Mouse (Mus musculus) limb, embryonic 10.5 days (tissue): ENCODE results near the gene Olfr545. TPM values are rescaled to one million over a fixed set of nuclear protein-coding genes. Genes with fewer than 3 reads are reported as not detected.

ENCODE experiments used
- DNase-seq: peaks from one replicate; pipeline ENCODE4 v3.0.0-alpha.2; 2017; ENCODE audit warnings: low spot score
- H3K27ac ChIP-seq: fragments of 300-500 bp; sonication (generic); 2 replicates; pipeline ENCODE4 v1.5.1; 2016; ENCODE audit warnings: mild to moderate bottlenecking
- H3K27me3 ChIP-seq: fragments of 300-500 bp; sonication (generic); 2 replicates; pipeline ENCODE4 v1.6.1; 2016; ENCODE audit warnings: low read depth, mild to moderate bottlenecking; ENCODE audit not compliant: poor library complexity, severe bottlenecking
- H3K36me3 ChIP-seq: fragments of 300-500 bp; sonication (generic); 2 replicates; pipeline ENCODE4 v1.6.1; 2016; ENCODE audit warnings: mild to moderate bottlenecking, moderate library complexity
- H3K4me1 ChIP-seq: fragments of 300-500 bp; sonication (generic); 2 replicates; pipeline ENCODE4 v1.6.1; 2016
- H3K4me3 ChIP-seq: fragments of 300-500 bp; sonication (generic); 2 replicates; pipeline ENCODE4 v1.5.1; 2016; ENCODE audit warnings: mild to moderate bottlenecking, moderate library complexity
- H3K9me3 ChIP-seq: fragments of 300-500 bp; sonication (generic); replicated peaks from 2 replicates; pipeline ENCODE4 v1.6.1; 2016; ENCODE audit warnings: mild to moderate bottlenecking
- WGBS: fragments of 180-500 bp; shearing (Covaris S2); methylation state at CpG from one replicate; pipeline ENCODE4 v1.1.7; 2016; 5-methylcytosine and 5-hydroxymethylcytosine counted together
- polyA plus RNA-seq: library from polyadenylated mRNA; unstranded; fragments of >200 nt; fragmentation: Nextera tagmentation; extraction: Ambion mirVana; gene quantifications from 2 replicates; pipeline ENCODE4 v1.2.1, GENCODE M21; 2016

Olfr545 gene
- polyA plus RNA-seq, result 0.05 and 0.21 TPM in 2 replicates

- DNase-seq, result no peak
- 68% methylated on average over 3 of the region's 3 CpGs for WGBS
- H3K27ac ChIP-seq, result no peak within 1 kb of the TSS
- no peaks in the 10 kb centered on the region for H3K9me3 ChIP-seq
- H3K4me1 ChIP-seq, result no peaks in the 10 kb centered on the region
- no peak within 1 kb of the TSS for H3K4me3 ChIP-seq
- H3K27me3 ChIP-seq, result no peaks in the 10 kb centered on the region
- H3K36me3 ChIP-seq, result no peaks in the 10 kb centered on the region
Observed at GRCm38 (mm10) chr7:102499473-102499872, at the start of gene Olfr545. Olfr545 (minus strand) TSS chr7:102499573.

DNA sequence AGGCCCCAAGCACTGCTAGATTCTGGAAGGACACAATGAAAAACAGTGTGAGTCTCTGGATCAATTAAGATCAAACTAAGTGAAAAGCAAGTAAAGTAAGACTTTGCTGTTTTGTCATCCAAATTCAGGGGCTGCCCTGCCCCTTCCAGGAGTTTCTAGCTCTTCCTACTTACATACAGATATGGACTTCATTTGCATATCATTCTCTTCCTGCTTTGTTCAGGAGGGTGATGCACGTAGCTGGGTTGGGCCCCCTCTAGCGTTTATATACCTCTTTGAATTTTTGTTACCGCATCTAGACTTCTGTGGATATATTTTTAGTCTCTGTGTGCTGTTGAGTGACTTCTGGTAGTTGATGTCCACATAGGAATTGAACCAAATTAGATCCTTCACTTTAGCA, 41.9 kb upstream of the Olfr545 start:
- no peak for DNase-seq
- Histone ChIP-seq H3K27me3 (no peaks in the 10 kb centered on the region), H3K4me1 (no peaks in the 10 kb centered on the region), H3K4me3 (no peak overlapping the region), H3K27ac (no peak overlapping the region), H3K9me3 (no peaks in the 10 kb centered on the region), H3K36me3 (no peaks in the 10 kb centered on the region)
- 66% methylated on average over 3 of the region's 3 CpGs for WGBS

DNA sequence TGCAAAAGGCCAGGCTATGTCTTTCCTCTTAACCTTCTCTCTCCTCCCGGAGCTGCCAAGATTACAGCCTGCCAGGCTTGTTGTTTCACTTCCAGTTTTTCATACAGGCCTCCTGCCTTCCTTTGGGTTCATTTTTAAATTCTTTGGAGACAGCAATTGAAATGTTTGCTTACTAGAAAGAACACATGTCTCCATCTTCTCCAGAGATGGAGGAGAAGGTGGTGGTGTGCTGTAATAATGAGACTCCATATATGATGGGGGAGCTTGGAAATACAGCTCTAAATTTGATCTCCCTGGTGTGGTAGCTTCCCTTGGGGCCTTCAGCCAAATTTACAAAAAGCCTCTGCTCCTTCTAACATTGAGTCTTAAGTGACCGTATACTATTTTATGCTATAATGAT, 41.2 kb upstream of the Olfr545 start, which contains the start of gene Olfr548-ps1:
TSS of gene Olfr548-ps1 (plus strand) at position 301 of the 400 bp plus-strand sequence.
- no peak for DNase-seq
- Histone ChIP-seq H3K27me3 (no peaks in the 10 kb centered on the region), H3K4me3 (no peak within 1 kb of the TSS), H3K27ac (no peak within 1 kb of the TSS), H3K4me1 (no peaks in the 10 kb centered on the region), H3K36me3 (no peaks in the 10 kb centered on the region), H3K9me3 (no peaks in the 10 kb centered on the region)
- 81% methylated on average over 2 of the region's 2 CpGs for WGBS

DNA sequence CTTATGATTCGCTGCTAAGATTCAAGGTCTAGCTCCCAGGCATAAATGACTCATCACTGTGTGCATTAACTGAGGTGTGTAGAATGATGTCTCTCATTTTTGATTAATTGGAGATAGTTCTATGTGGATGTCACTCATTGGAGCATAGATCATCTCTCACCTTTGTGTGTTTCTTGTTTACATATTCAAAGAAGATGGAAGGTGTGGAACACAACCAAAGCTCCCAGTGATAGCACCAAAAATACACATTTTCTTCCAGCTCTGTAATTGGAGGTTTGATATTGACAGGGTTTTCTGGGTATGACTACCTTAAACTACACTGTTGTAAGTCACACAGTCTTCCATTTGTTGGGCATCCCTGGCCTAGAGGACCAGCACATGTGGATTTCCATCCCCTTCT, 35.1 kb upstream of the Olfr545 start, which contains the start of gene Olfr547:
TSS of gene Olfr547 (plus strand) at position 301 of the 400 bp plus-strand sequence.
- H3K27me3 ChIP-seq, result no peaks in the 10 kb centered on the region
- H3K9me3 ChIP-seq, result no peaks in the 10 kb centered on the region
- H3K36me3 ChIP-seq, result no peaks in the 10 kb centered on the region
- H3K4me3 ChIP-seq, result no peak within 1 kb of the TSS
- no peaks in the 10 kb centered on the region for H3K4me1 ChIP-seq
- 81% methylated on average over 1 of the region's 1 CpGs for WGBS
- no peak within 1 kb of the TSS for H3K27ac ChIP-seq
- no peak for DNase-seq

DNA sequence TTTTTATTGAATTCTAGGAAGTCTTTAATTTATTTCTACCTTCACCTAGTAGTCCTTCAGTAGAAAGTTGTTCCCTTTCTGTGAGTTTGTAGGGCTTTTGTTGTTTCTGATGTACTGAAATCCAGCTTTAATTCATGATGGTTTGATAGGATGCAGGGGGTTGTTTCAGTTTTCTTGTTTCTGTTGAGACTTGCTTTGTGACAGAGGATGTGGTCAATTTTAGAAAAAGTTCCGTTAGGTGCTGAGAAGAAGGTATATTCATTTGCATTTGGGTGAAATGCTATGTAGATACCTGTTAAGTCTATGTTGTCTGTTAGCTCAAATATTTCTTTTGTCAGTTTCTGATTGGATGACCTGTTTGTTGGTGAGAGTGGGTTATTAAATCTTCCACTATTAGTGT, 29.7 kb upstream of the Olfr545 start:
- Histone ChIP-seq H3K4me3 (no peak overlapping the region), H3K36me3 (no peaks in the 10 kb centered on the region), H3K27me3 (no peaks in the 10 kb centered on the region), H3K4me1 (no peaks in the 10 kb centered on the region), H3K9me3 (no peaks in the 10 kb centered on the region), H3K27ac (no peak overlapping the region)
- no peak for DNase-seq
- 92% methylated on average over 1 of the region's 1 CpGs for WGBS

DNA sequence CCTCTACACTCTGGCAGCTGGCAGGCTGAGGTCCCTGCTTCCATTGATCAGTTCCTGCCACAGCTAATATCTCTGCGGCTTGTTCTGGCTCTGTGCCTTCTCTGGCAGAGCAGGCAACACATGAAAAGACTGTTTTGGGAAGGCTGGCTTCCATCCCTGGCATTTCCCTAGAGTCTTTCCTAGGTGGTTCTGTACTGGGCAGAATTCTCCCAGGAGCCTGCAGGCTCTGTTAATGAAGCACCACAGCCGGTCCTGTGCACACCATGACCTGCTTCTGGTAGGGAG, 17.6 kb upstream of the Olfr545 start:
- no peak for DNase-seq
- WGBS, result 81% methylated on average over 2 of the region's 2 CpGs
- Histone ChIP-seq H3K9me3 (no peaks in the 10 kb centered on the region), H3K36me3 (no peaks in the 10 kb centered on the region), H3K4me3 (no peak overlapping the region), H3K27ac (no peak overlapping the region), H3K4me1 (peaks cover 16% of the 10 kb centered on the region), H3K27me3 (peaks cover 32% of the 10 kb centered on the region)

- H3K4me1 ChIP-seq, result peaks cover 16% of the 10 kb centered on the region
- H3K27ac ChIP-seq, result no peak overlapping the region
- 83% methylated on average over 10 of the region's 10 CpGs for WGBS
- no peak overlapping the region for H3K4me3 ChIP-seq
- no peaks in the 10 kb centered on the region for H3K36me3 ChIP-seq
- no peaks in the 10 kb centered on the region for H3K9me3 ChIP-seq
- DNase-seq, result no peak
- H3K27me3 ChIP-seq, result peaks cover 37% of the 10 kb centered on the region
Observed at GRCm38 (mm10) chr7:102516261-102517050, 17.1 kb upstream of the Olfr545 start.

DNA sequence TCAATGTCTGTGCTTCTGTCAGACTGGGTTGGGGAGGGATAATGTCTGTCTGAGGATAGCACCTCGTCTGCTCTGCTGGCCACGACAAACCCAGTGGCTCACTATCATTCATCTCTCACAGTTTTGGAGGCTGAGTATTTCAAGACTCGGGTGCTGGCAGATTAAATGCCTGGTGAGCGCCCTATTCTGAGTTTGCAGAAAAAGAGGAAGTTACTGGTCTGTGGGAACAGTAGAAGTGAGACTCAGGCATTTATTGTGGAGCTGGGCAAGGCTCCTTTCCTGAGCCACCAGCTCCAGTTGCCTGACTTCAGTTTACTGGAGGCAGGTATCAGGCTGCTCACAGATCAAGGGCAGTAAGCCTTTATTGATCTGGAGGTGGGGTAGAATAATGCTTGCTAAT, 14.8 kb upstream of the Olfr545 start:
- no peak for DNase-seq
- Histone ChIP-seq H3K36me3 (no peaks in the 10 kb centered on the region), H3K9me3 (no peaks in the 10 kb centered on the region), H3K4me1 (peaks cover 16% of the 10 kb centered on the region), H3K27me3 (peaks cover 38% of the 10 kb centered on the region), H3K27ac (no peak overlapping the region), H3K4me3 (no peak overlapping the region)
- 58% methylated on average over 4 of the region's 4 CpGs for WGBS

GRCm38 (mm10) chr7:102512814-102513435, 13.6 kb upstream of the Olfr545 start:
- 1% methylated on average over 54 of the region's 54 CpGs for WGBS
- H3K36me3 ChIP-seq, result no peaks in the 10 kb centered on the region
- H3K4me3 ChIP-seq, result peak overlapping the region; percentile 61
- H3K9me3 ChIP-seq, result no peaks in the 10 kb centered on the region
- DNase-seq, result peak; percentile 94
- H3K27ac ChIP-seq, result peak overlapping the region; percentile 74
- H3K27me3 ChIP-seq, result peaks cover 38% of the 10 kb centered on the region
- peaks cover 16% of the 10 kb centered on the region for H3K4me1 ChIP-seq

- H3K4me3 ChIP-seq, result no peak overlapping the region
- DNase-seq, result no peak
- no peaks in the 10 kb centered on the region for H3K36me3 ChIP-seq
- H3K9me3 ChIP-seq, result no peaks in the 10 kb centered on the region
- H3K27me3 ChIP-seq, result peaks cover 36% of the 10 kb centered on the region
- peaks cover 16% of the 10 kb centered on the region for H3K4me1 ChIP-seq
- H3K27ac ChIP-seq, result no peak overlapping the region
- WGBS, result 95% methylated on average over 10 of the region's 10 CpGs
Observed at GRCm38 (mm10) chr7:102511927-102512326, 12.6 kb upstream of the Olfr545 start.

DNA sequence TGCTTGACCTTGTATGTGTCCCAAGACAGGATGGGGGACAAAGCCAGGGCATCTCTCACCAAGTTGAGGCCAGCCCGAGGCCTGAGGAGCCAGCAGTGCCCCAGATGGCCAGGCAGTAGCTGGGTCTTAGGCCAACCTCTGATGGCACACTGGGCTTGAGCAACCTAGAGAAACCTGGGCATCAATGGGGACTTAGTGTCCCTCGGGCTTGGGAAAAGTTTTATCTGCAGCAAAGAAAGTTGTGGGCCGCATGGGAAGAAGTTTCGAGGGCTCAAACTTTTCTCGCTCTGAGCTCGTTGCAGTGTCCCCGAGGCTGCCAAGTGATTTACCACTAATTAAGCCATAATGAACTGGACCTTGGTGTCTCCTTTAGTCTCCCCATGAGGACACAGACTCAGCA, 10.4 kb upstream of the Olfr545 start:
- Histone ChIP-seq H3K9me3 (no peaks in the 10 kb centered on the region), H3K4me1 (peaks cover 4% of the 10 kb centered on the region), H3K27ac (no peak overlapping the region), H3K4me3 (no peak overlapping the region), H3K36me3 (no peaks in the 10 kb centered on the region), H3K27me3 (peaks cover 26% of the 10 kb centered on the region)
- 80% methylated on average over 7 of the region's 7 CpGs for WGBS
- DNase-seq, result no peak

- no peak overlapping the region for H3K4me3 ChIP-seq
- DNase-seq, result no peak
- no peaks in the 10 kb centered on the region for H3K36me3 ChIP-seq
- H3K4me1 ChIP-seq, result peaks cover 4% of the 10 kb centered on the region; the same call in 1 of the 2 replicates
- peaks cover 18% of the 10 kb centered on the region for H3K27me3 ChIP-seq
- no peak overlapping the region for H3K27ac ChIP-seq
- WGBS, result 92% methylated on average over 6 of the region's 6 CpGs
- no peaks in the 10 kb centered on the region for H3K9me3 ChIP-seq
Observed at GRCm38 (mm10) chr7:102508666-102509065, 9.3 kb upstream of the Olfr545 start.

DNA sequence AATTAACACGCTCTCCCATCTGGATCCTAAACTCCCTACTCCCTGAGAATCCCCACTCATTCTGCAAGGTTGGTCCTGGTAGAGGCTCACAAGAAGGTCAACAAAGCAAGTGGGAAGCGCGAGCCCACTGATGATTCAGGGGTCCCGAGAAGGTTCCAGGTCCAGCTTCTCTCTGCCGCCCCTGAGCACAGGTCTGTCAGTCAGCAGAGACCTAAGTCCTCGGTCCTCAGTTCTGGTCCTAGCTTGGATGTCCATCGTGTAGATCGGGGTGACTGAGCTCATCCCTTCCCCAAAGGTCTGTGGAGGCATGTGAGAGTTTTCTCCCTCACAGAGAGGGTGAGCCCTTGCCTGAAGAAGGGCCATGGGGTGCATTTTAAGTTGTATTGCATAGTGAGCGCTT, 8.7 kb upstream of the Olfr545 start:
- Histone ChIP-seq H3K4me1 (peaks cover 4% of the 10 kb centered on the region; the same call in 1 of the 2 replicates), H3K27ac (no peak overlapping the region), H3K4me3 (no peak overlapping the region), H3K9me3 (no peaks in the 10 kb centered on the region), H3K27me3 (peaks cover 15% of the 10 kb centered on the region), H3K36me3 (no peaks in the 10 kb centered on the region)
- 90% methylated on average over 9 of the region's 9 CpGs for WGBS
- DNase-seq, result no peak
